Mouse (Mus musculus) right cerebral cortex, postnatal 10 days (tissue): ENCODE measurements around the gene Pxmp4.

ENCODE experiments used
- DNase-seq, 2 experiments: peaks; one replicate each; pipeline ENCODE4 v3.0.0; 2021; ENCODE audit warnings: low spot score in 2 of 2

Gene Pxmp4

GRCm38 (mm10) chr2:154603638-154604153 is at the start of gene Pxmp4:
Pxmp4 (minus strand) TSS chr2:154603708.
- peak; percentile 99 to 100 for DNase-seq

DNA sequence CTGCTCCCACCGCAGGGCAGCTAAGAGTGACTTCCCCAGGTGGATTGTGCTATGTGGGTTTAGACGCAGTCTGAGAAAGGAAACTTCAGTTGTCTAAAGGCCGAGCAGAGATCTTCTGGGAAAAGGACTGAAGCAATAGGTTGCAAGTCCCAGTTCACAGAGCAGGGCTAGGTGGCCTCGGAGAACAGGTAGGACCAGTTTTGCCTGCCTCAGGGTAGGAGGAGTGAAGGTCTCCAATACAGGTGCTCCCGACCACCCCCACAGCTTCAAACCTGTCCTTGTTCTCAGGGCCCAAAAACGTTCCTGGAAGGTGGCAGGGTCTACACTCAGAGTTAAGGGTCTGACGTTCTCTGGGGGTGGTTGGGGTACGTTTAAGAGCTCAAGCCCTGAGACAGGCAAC is 47.9 kb upstream of the Pxmp4 start, which contains the start of gene Chmp4b:
Gene Chmp4b (plus strand): TSS at position 343 of the 400 bp plus-strand sequence.
- no peak for DNase-seq

- DNase-seq: no peak
Measured at GRCm38 (mm10) chr2:154650404-154650803, 46.9 kb upstream of the Pxmp4 start.

DNA sequence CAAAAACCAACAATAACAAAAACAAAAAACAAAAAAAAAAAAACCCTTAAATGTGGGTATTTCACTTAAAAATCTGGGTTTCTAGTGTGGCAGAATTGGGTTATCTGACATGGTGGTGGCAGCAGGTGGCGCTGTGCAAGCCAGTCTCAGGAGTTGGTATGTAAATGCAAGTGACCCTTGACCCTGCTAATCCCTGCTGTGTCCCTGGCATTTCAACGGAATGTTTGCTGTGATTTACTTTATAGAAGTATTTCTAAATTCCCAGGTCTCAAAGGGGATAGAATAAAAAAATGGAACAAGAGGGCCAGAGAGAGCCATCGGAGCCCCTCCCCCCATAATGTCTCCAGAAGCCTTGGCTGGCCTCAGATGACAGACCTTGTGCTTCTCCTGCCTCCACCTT is 44.6 kb upstream of the Pxmp4 start:
- no peak for DNase-seq

DNA sequence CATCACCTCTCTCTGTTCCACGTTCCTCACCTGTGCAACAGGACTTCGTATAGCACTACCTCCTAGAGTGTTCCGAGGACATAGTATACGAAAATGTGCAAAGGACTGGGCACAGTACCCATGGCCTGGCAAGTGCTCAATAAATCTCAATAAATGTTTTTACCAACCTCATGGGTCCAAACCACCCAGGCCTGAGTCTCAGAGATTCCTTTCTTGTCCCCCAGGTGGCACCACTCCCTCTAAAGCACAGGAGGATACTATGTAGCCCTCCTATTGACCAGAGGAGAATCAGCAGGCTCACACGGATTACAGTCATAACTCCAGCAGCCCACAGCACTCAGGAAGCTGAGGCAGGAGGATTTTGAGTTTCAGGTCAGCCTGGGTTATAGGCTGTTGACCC is 43.1 kb upstream of the Pxmp4 start:
- peak; percentile 46 to 51 for DNase-seq

- DNase-seq: no peak
Measured at GRCm38 (mm10) chr2:154642712-154643385, 39.3 kb upstream of the Pxmp4 start.

- no peak for DNase-seq
Measured at GRCm38 (mm10) chr2:154642005-154642459, 38.5 kb upstream of the Pxmp4 start.

DNA sequence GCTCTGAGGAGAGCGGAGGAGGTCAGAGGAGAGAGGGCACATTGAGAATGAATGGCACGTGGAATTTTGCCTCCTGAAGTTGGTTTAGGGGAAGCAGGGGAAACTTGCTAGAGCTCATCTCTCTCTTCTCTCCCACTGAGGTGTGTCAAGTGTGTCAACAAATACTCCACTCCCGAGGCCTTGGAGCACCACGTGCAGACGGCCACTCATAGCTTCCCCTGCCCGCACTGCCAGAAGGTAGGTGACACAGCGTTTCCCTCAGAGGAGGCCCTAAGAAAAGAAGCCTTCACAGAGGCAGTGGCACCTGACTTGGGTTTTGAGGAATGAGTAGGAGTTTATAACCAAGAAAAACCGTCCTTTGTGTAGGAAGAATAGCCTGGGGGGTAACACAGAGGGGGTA is 37.7 kb upstream of the Pxmp4 start:
- no peak for DNase-seq

GRCm38 (mm10) chr2:154639115-154639514 is 35.6 kb upstream of the Pxmp4 start:
- DNase-seq: no peak

GRCm38 (mm10) chr2:154638521-154638920 is 35.0 kb upstream of the Pxmp4 start:
- DNase-seq: no peak

DNA sequence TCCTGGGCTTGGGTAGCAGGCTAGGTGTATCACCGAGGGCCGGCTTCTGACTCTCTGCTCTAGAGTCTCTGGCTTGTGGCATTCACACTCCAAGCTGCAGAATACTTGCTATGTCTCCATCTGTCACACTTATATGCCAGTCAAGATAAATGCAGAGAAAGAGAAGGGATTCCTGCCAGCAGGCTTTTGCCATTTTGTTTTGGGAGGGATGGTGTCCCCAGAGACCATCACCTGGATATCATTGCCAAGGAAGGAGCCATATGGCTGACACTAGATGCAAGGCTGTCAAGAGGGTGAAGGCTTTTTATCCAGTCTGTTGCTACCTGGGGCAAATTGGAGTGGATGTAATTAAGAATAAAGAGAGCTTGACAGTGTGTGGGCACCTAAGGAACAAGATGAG is 32.3 kb upstream of the Pxmp4 start:
- DNase-seq: no peak

- DNase-seq: no peak
Measured at GRCm38 (mm10) chr2:154633876-154634644, 30.6 kb upstream of the Pxmp4 start.

DNA sequence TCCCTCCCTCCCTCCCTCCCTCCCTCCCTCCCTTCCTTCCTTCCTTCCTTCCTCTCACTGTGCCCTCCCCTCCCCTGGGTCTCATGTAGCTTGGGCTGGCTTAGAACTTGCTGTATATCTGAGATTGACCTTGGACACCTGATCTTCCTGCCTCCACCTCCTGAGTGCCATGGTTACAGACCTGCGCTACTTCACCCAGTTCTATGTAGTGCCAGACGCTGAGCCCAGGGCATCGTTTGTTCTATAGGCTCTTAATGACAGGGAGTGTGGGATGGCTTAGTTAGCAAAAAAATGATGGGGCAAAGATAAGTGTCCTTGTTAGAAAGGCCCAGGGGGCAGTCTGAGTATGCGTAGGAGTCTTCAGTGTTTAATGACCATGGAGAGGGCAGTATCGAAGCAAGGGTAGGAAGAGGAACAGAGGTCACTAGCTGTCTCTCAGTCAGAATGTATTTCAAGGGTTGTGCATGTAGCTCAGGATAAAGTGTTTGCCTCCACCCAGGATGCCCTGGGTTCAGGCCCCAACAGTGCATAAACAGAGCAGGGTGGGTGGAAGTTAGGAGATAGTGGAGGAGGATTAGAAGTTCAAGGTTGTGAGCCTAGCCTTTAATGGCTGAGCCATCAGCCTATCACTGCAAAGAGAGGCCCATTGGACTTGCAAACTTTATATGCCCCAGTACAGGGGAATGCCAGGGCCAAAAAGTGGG is 29.7 kb upstream of the Pxmp4 start:
- no peak for DNase-seq

- no peak for DNase-seq
Measured at GRCm38 (mm10) chr2:154632203-154632780, 28.8 kb upstream of the Pxmp4 start.

DNA sequence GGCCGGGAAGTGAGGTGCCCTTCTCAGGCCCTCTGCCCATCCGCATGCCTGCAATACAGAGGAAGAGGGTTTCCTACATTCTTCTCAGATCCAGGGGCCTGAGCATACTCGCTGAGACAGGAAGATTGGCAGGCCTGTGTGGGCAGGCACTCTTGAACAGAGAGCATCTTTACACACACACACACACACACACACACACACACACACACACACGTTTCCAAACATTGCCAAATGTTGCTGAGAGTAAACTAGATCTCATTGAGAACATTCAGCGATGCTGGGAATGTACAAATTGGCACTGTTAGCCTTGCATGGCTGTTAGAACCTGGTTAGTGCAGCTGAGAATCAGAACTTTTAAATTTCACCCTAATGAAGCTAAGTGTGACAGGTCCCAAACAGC is 27.0 kb upstream of the Pxmp4 start:
- DNase-seq: no peak

GRCm38 (mm10) chr2:154624137-154624536 is 20.6 kb upstream of the Pxmp4 start:
- no peak for DNase-seq

DNA sequence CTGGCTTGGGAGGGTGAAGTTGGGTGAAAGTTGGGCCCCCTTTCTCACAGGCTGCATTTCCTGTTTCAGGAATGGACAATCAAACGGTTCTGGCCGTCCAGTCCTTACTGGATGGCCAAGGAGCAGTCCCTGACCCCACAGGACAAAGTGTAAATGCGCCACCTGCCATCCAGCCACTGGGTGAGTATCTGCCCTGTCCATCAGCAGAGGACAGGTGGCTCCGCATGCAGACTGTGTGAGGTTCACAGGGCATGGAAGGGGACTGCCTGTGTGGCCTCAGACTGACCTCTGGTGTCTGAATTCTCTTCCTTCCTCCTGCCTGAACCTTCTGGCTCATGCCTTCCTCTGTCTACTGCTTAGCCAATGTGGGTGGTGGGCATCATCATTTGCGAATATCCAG is 18.2 kb upstream of the Pxmp4 start:
- DNase-seq: no peak

DNA sequence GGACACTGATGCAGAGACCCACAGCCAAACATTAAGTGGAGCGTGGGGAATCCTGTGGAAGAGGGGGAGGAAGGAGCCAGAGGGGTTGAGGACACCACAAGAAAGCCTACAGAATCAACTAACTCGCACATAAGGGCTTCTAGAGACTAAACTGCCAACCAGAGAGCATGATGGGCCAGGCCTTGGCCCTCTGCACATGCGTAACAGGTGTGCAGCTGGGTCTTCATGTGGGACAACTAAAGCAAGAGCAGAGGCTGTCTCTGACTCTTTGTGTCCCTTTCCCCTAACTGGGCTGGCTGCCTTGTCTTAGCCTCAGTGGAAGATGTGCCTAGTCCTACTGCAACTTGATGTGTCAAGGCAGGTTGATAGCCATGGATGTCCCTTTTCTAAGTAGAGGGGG is 13.6 kb upstream of the Pxmp4 start:
- no peak for DNase-seq

- no peak for DNase-seq
Measured at GRCm38 (mm10) chr2:154615674-154616073, 12.2 kb upstream of the Pxmp4 start.

GRCm38 (mm10) chr2:154614841-154615576 is 11.5 kb upstream of the Pxmp4 start:
- no peak for DNase-seq
